Mouse (Mus musculus): Measurements from ENCODE around the gene Ppp1r27.

Ppp1r27 gene

DNA sequence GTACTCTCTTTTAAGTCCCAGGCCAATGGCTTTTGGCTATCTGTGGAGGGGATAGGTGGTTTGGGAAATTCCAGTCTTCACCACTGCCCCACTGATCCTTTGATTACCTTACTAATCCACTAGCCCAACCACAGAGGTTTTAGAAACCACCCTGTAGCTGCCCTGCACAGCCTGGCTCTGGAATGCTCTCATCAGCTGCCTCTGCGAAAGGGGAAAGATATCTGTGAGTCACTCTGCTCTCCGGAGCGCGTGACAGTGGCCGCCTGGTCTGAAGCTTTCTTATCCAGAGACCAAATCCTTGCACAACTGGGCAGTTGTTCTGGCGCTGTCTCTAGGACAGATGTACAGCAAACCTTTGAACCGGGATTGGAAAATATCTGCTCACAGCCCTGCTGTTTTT is 3.9 kb upstream of the Ppp1r27 start:
- Histone ChIP-seq H3K9me3 (ENCODE audit: low read length) (no peaks in the 10 kb centered on the region), H3K4me1 (replicated peaks; ENCODE audit: low read depth, low read length) (peaks cover 18% of the 10 kb centered on the region), H3K36me3 (ENCODE audit: insufficient read depth, low read length) (peaks cover 18% of the 10 kb centered on the region), H3K4me3 (replicated peaks; ENCODE audit: low read length) (no peak overlapping the region), H3K27me3 (ENCODE audit: insufficient read depth, low read length) (peaks cover 33% of the 10 kb centered on the region)
- no peak for TF ChIP-seq NANOG (IDR thresholded peaks at IDR 0.05; ENCODE audit: borderline replicate concordance, low read length)
- TF ChIP-seq POU5F1 (IDR thresholded peaks at IDR 0.05; ENCODE audit: borderline replicate concordance, low read length), result no peak
- no peak for TF ChIP-seq CTCF (conservative IDR thresholded peaks at IDR 0.05; ENCODE audit: low read length)

- Histone ChIP-seq H3K9me3 (ENCODE audit: low read length) (no peaks in the 10 kb centered on the region), H3K4me3 (replicated peaks; ENCODE audit: low read length) (no peak overlapping the region), H3K4me1 (replicated peaks; ENCODE audit: low read depth, low read length) (peaks cover 30% of the 10 kb centered on the region), H3K27me3 (ENCODE audit: insufficient read depth, low read length) (peaks cover 33% of the 10 kb centered on the region), H3K36me3 (ENCODE audit: insufficient read depth, low read length) (peaks cover 9% of the 10 kb centered on the region; the same call in 1 of the 2 replicates)
- TF ChIP-seq CTCF (conservative IDR thresholded peaks at IDR 0.05; ENCODE audit: low read length) (no peak), NANOG (IDR thresholded peaks at IDR 0.05; ENCODE audit: borderline replicate concordance, low read length) (no peak), POU5F1 (IDR thresholded peaks at IDR 0.05; ENCODE audit: borderline replicate concordance, low read length) (no peak)
Measured at GRCm38 (mm10) chr11:120552736-120553135, 1.8 kb upstream of the Ppp1r27 start.

GRCm38 (mm10) chr11:120549986-120550809 is 734 bp downstream of the Ppp1r27 start:
- TF ChIP-seq CTCF (conservative IDR thresholded peaks at IDR 0.05; ENCODE audit: low read length) (no peak), POU5F1 (IDR thresholded peaks at IDR 0.05; ENCODE audit: borderline replicate concordance, low read length) (no peak), NANOG (IDR thresholded peaks at IDR 0.05; ENCODE audit: borderline replicate concordance, low read length) (no peak)
- Histone ChIP-seq H3K4me3 (replicated peaks; ENCODE audit: low read length) (peak overlapping the region; percentile 90), H3K36me3 (ENCODE audit: insufficient read depth, low read length) (peaks cover 23% of the 10 kb centered on the region), H3K4me1 (replicated peaks; ENCODE audit: low read depth, low read length) (peaks cover 30% of the 10 kb centered on the region), H3K9me3 (ENCODE audit: low read length) (no peaks in the 10 kb centered on the region), H3K27me3 (ENCODE audit: insufficient read depth, low read length) (peaks cover 30% of the 10 kb centered on the region)

DNA sequence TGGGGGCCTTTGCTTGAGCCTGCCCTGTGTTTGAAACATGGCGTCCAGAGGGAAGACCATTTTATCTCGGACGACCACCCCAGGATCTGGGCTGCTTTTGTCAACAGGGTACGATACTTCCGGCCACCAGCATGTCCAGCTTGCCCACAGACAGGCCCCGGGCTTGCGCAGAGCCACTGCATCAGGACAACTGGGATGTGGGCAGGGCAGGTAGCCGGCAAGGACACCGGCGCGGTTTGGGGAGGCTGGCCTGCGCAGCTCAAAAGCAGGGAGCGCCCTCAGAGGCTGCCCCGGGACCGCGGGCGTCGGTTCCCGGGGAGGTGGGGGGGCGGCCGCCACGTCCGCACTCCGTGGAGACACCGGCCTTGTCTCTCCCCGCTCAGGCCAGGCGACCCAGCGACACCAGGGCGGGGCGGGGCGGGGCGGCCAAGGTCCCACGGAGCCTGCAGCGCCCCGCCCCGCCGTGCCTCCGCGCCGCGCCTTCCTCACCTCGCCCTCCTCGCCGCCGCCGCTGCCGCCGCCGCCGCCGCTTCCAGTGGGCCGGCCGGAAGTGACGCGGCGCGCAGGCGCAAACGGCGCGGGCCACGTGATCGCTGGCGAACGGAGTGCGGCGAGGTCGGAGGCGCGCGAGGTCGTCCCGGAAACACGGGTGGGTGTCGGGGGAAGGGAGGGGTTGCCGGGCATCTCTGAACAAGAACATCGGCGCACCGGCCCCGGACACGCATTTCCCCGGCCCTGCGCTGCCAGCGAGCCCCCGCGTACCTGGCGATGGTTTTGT is 1.6 kb downstream of the Ppp1r27 start, which contains the start of gene Mcrip1:
Gene Mcrip1, minus strand, starts transcription at position 560 of the 778 bp plus-strand sequence.
- H3K36me3 ChIP-seq (ENCODE audit: insufficient read depth, low read length), result peaks cover 31% of the 10 kb centered on the region
- H3K9me3 ChIP-seq (ENCODE audit: low read length), result no peaks in the 10 kb centered on the region
- H3K4me1 ChIP-seq (replicated peaks; ENCODE audit: low read depth, low read length), result peaks cover 30% of the 10 kb centered on the region
- TF ChIP-seq POU5F1 (IDR thresholded peaks at IDR 0.05; ENCODE audit: borderline replicate concordance, low read length), result no peak
- TF ChIP-seq CTCF (conservative IDR thresholded peaks at IDR 0.05; ENCODE audit: low read length), result no peak
- TF ChIP-seq NANOG (IDR thresholded peaks at IDR 0.05; ENCODE audit: borderline replicate concordance, low read length), result no peak
- peak within 1 kb of the TSS; percentile 90 for H3K4me3 ChIP-seq (replicated peaks; ENCODE audit: low read length)
- peaks cover 30% of the 10 kb centered on the region for H3K27me3 ChIP-seq (ENCODE audit: insufficient read depth, low read length)

DNA sequence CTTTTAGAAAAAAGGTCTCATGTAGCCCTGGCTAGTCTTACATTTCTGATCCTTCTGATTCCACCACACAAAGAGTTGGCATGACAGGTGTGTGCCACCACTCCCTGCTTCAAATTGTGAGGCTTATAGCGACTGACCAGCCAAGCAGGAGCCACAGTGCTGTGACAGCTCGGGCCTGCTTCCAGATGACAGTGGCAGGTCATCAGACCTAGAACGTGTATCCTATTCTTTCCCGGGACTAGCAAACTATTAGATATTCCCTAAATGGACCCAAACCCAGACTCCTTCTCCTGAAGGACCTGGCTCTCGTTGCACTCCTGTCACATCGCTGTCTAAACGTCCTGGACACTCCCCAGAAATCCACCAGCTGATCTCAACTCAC is 2.2 kb downstream of the Ppp1r27 start:
- TF ChIP-seq POU5F1 (IDR thresholded peaks at IDR 0.05; ENCODE audit: borderline replicate concordance, low read length), result no peak
- no peak for TF ChIP-seq NANOG (IDR thresholded peaks at IDR 0.05; ENCODE audit: borderline replicate concordance, low read length)
- peak overlapping the region; percentile 90 for H3K4me3 ChIP-seq (replicated peaks; ENCODE audit: low read length)
- peaks cover 30% of the 10 kb centered on the region for H3K27me3 ChIP-seq (ENCODE audit: insufficient read depth, low read length)
- peaks cover 30% of the 10 kb centered on the region for H3K4me1 ChIP-seq (replicated peaks; ENCODE audit: low read depth, low read length)
- H3K36me3 ChIP-seq (ENCODE audit: insufficient read depth, low read length), result peaks cover 37% of the 10 kb centered on the region
- H3K9me3 ChIP-seq (ENCODE audit: low read length), result no peaks in the 10 kb centered on the region

DNA sequence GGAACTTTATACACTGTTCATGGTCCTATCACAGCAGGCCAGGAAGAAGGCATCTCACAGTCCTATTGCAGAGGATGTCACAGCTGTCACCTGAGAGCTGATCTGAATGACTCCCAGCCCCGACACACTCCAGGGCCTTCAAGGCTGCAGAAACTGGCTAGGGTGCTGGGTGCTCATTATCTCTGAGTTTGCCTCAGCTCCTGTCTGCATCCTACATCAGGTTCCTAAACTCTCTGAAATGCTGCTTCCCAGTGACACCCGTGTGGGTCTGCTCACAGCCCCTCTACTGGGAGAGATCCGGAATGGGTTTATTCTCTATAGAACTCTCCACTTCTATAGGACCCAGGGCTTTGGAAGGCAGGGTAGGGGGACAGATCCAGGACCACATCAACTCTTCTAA is 2.7 kb downstream of the Ppp1r27 start:
- H3K27me3 ChIP-seq (ENCODE audit: insufficient read depth, low read length), result peaks cover 30% of the 10 kb centered on the region
- no peak for TF ChIP-seq POU5F1 (IDR thresholded peaks at IDR 0.05; ENCODE audit: borderline replicate concordance, low read length)
- no peak for TF ChIP-seq NANOG (IDR thresholded peaks at IDR 0.05; ENCODE audit: borderline replicate concordance, low read length)
- TF ChIP-seq CTCF (conservative IDR thresholded peaks at IDR 0.05; ENCODE audit: low read length), result no peak
- peaks cover 32% of the 10 kb centered on the region for H3K4me1 ChIP-seq (replicated peaks; ENCODE audit: low read depth, low read length)
- no peaks in the 10 kb centered on the region for H3K9me3 ChIP-seq (ENCODE audit: low read length)
- peaks cover 43% of the 10 kb centered on the region for H3K36me3 ChIP-seq (ENCODE audit: insufficient read depth, low read length)
- H3K4me3 ChIP-seq (replicated peaks; ENCODE audit: low read length), result no peak overlapping the region

- peaks cover 50% of the 10 kb centered on the region for H3K36me3 ChIP-seq (ENCODE audit: insufficient read depth, low read length)
- H3K4me3 ChIP-seq (replicated peaks; ENCODE audit: low read length), result no peak overlapping the region
- peaks cover 39% of the 10 kb centered on the region for H3K4me1 ChIP-seq (replicated peaks; ENCODE audit: low read depth, low read length)
- H3K9me3 ChIP-seq (ENCODE audit: low read length), result no peaks in the 10 kb centered on the region
- TF ChIP-seq POU5F1 (IDR thresholded peaks at IDR 0.05; ENCODE audit: borderline replicate concordance, low read length) (no peak), CTCF (conservative IDR thresholded peaks at IDR 0.05; ENCODE audit: low read length) (no peak), NANOG (IDR thresholded peaks at IDR 0.05; ENCODE audit: borderline replicate concordance, low read length) (no peak)
- peaks cover 24% of the 10 kb centered on the region for H3K27me3 ChIP-seq (ENCODE audit: insufficient read depth, low read length)
Measured at GRCm38 (mm10) chr11:120547469-120547868, 3.5 kb downstream of the Ppp1r27 start.

DNA sequence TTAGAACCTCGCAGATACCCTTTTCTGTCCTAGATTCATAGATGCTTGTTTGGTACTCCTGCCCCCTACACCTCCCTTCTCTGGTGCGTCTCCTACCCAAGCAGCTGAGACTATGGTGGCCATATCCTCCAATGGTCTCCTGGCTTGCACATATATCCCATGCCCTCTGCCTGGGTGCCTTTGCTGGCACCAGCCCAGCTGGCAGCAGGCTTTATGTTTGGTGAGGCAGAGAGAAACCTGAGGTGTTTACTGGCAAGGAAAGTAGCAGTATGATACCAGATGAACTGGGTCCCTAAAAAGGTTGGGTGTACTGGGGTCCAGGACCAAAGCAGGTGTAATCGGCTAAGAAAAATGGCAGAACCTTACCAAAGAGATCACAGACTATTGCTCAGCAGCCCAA is 5.0 kb downstream of the Ppp1r27 start:
- Histone ChIP-seq H3K4me3 (replicated peaks; ENCODE audit: low read length) (no peak overlapping the region), H3K4me1 (replicated peaks; ENCODE audit: low read depth, low read length) (peaks cover 47% of the 10 kb centered on the region), H3K9me3 (ENCODE audit: low read length) (no peaks in the 10 kb centered on the region), H3K27me3 (ENCODE audit: insufficient read depth, low read length) (peaks cover 11% of the 10 kb centered on the region), H3K36me3 (ENCODE audit: insufficient read depth, low read length) (peaks cover 49% of the 10 kb centered on the region)
- TF ChIP-seq CTCF (conservative IDR thresholded peaks at IDR 0.05; ENCODE audit: low read length), result no peak

All from E14TG2a.4 (cell line).